Mouse (Mus musculus) heart, adult 2 months (tissue): ENCODE measurements around the gene Mtmr11.

ENCODE experiments used
- CTCF ChIP-seq: fragments of 200-600 bp; IDR thresholded peaks from 2 replicates; pipeline ENCODE4 v1.8.1; 2022; ENCODE audit warnings: antibody characterized with exemption, mild to moderate bottlenecking, moderate library complexity
- EP300 ChIP-seq: fragments of 200-500 bp; IDR thresholded peaks from 2 replicates; pipeline ENCODE4 v1.6.1; 2011; ENCODE audit warnings: low read depth, low read length, control low read depth; ENCODE audit not compliant: insufficient read depth
- POLR2A ChIP-seq: fragments of 200-500 bp; IDR thresholded peaks from 2 replicates; pipeline ENCODE4 v1.6.1; 2011; ENCODE audit warnings: mild to moderate bottlenecking, low read depth, low read length, control low read depth; ENCODE audit not compliant: insufficient read depth

GRCm38 (mm10) chr3:96180727-96181477 lies 19.1 kb downstream of the Mtmr11 start, which contains the start of gene Sv2a:
- no peak for TF ChIP-seq POLR2A
- TF ChIP-seq EP300, result no peak
- no peak for TF ChIP-seq CTCF
